8 mouse cellular contexts compared by ENCODE assay signal in genomic region chr8:95202649-95203275, GRCm38 (mm10). TPM values are rescaled to one million over a fixed set of nuclear protein-coding genes. Genes with fewer than 3 reads are reported as not detected.
DNase-seq lines count a peak whose midpoint lies in the region; ATAC-seq and TF ChIP-seq lines count a peak whose summit lies in the region.

TSS of gene Kifc3 (minus strand) at chr8:95202812.

- no peak for ATAC-seq in forebrain, postnatal 0 days
- no peak for ATAC-seq in forebrain, embryonic 11.5 days (replicated peaks; ENCODE audit: low FRiP score)
- no peak for ATAC-seq in kidney, embryonic 14.5 days (ENCODE audit: low FRiP score, low TSS enrichment)
- no peak for ATAC-seq in midbrain, embryonic 13.5 days
- ATAC-seq in granulocyte monocyte progenitor cell, adult 5-6 weeks (replicated peaks; ENCODE audit: poor library complexity, severe bottlenecking): no peak

- no peaks in the 10 kb centered on the region for H3K9me3 ChIP-seq in forebrain, postnatal 0 days (ENCODE audit: low read length)
- H3K9me3 ChIP-seq in forebrain, embryonic 11.5 days (ENCODE audit: control insufficient read depth, low read length): no peaks in the 10 kb centered on the region
- H3K9me3 ChIP-seq in kidney, embryonic 14.5 days (ENCODE audit: control insufficient read depth, low read length): no peaks in the 10 kb centered on the region
- H3K9me3 ChIP-seq in midbrain, embryonic 13.5 days: no peaks in the 10 kb centered on the region; the same call in 1 of the 2 replicates

- no peak within 1 kb of the TSS for H3K9ac ChIP-seq in forebrain, postnatal 0 days
- no peak within 1 kb of the TSS for H3K9ac ChIP-seq in forebrain, embryonic 11.5 days (ENCODE audit: low read length)
- H3K9ac ChIP-seq in kidney, embryonic 14.5 days (ENCODE audit: low read depth, low read length): no peak within 1 kb of the TSS
- no peak within 1 kb of the TSS for H3K9ac ChIP-seq in midbrain, embryonic 13.5 days (replicated peaks)

- no peak within 1 kb of the TSS for H3K4me2 ChIP-seq in forebrain, postnatal 0 days (ENCODE audit: low read depth)
- H3K4me2 ChIP-seq in forebrain, embryonic 11.5 days (ENCODE audit: low read depth, low read length, severe bottlenecking): no peak within 1 kb of the TSS
- H3K4me2 ChIP-seq in kidney, embryonic 14.5 days (replicated peaks; ENCODE audit: low read depth, low read length): no peak within 1 kb of the TSS
- no peak within 1 kb of the TSS for H3K4me2 ChIP-seq in midbrain, embryonic 13.5 days (replicated peaks)

- H3K27ac ChIP-seq in forebrain, postnatal 0 days (ENCODE audit: low read depth, low read length): no peak within 1 kb of the TSS
- H3K27ac ChIP-seq in forebrain, embryonic 11.5 days (ENCODE audit: low read depth, low read length): no peak within 1 kb of the TSS
- no peak within 1 kb of the TSS for H3K27ac ChIP-seq in kidney, embryonic 14.5 days (ENCODE audit: low read depth, low read length)
- no peak within 1 kb of the TSS for H3K27ac ChIP-seq in midbrain, embryonic 13.5 days

- no peak for DNase-seq in forebrain, postnatal 0 days
- DNase-seq in forebrain, embryonic 11.5 days (ENCODE audit: low spot score): no peak
- peak; percentile 46 for DNase-seq in ZHBTc4 (ENCODE audit: low read depth, low spot score)
- peak in 1 of 2 experiments; percentile 14 for DNase-seq in gastrocnemius, postnatal 4 days (ENCODE audit: low spot score in 2 of 2)
- DNase-seq in natural killer cell, adult 2 months (ENCODE audit: low spot score in 2 of 2): no peak

- WGBS in forebrain, postnatal 0 days: 74% methylated on average over 14 of the region's 14 CpGs
- 70% methylated on average over 14 of the region's 14 CpGs for WGBS in forebrain, embryonic 11.5 days
- WGBS in kidney, embryonic 14.5 days: 58% methylated on average over 14 of the region's 14 CpGs
- WGBS in midbrain, embryonic 13.5 days: 76% methylated on average over 14 of the region's 14 CpGs

- H3K4me1 ChIP-seq in forebrain, postnatal 0 days (ENCODE audit: insufficient read depth): no peaks in the 10 kb centered on the region
- H3K4me1 ChIP-seq in forebrain, embryonic 11.5 days (replicated peaks; ENCODE audit: control insufficient read depth, insufficient read depth, low read length): no peaks in the 10 kb centered on the region
- no peaks in the 10 kb centered on the region for H3K4me1 ChIP-seq in kidney, embryonic 14.5 days (ENCODE audit: control insufficient read depth, insufficient read depth, low read length)
- H3K4me1 ChIP-seq in midbrain, embryonic 13.5 days (replicated peaks): peaks cover 8% of the 10 kb centered on the region

- no peaks in the 10 kb centered on the region for H3K27me3 ChIP-seq in forebrain, postnatal 0 days (ENCODE audit: insufficient read depth, low read length)
- no peaks in the 10 kb centered on the region for H3K27me3 ChIP-seq in forebrain, embryonic 11.5 days (ENCODE audit: control insufficient read depth, insufficient read depth, low read length)
- no peaks in the 10 kb centered on the region for H3K27me3 ChIP-seq in kidney, embryonic 14.5 days (ENCODE audit: control insufficient read depth, insufficient read depth, low read length)
- H3K27me3 ChIP-seq in midbrain, embryonic 13.5 days: no peaks in the 10 kb centered on the region

- H3K36me3 ChIP-seq in forebrain, postnatal 0 days (ENCODE audit: insufficient read depth): no peaks in the 10 kb centered on the region
- H3K36me3 ChIP-seq in forebrain, embryonic 11.5 days (ENCODE audit: control insufficient read depth, insufficient read depth, low read length): no peaks in the 10 kb centered on the region
- H3K36me3 ChIP-seq in kidney, embryonic 14.5 days (ENCODE audit: control insufficient read depth, insufficient read depth, low read length): no peaks in the 10 kb centered on the region
- H3K36me3 ChIP-seq in midbrain, embryonic 13.5 days: no peaks in the 10 kb centered on the region

- no peak for TF ChIP-seq CTCF in forebrain, postnatal 0 days (IDR thresholded peaks at IDR 0.05; ENCODE audit: low read depth)

- H3K4me3 ChIP-seq in forebrain, postnatal 0 days (ENCODE audit: low read depth, low read length): no peak within 1 kb of the TSS
- H3K4me3 ChIP-seq in forebrain, embryonic 11.5 days (ENCODE audit: low read depth, low read length): no peak within 1 kb of the TSS
- no peak within 1 kb of the TSS for H3K4me3 ChIP-seq in kidney, embryonic 14.5 days (ENCODE audit: low read length)
- no peak within 1 kb of the TSS for H3K4me3 ChIP-seq in midbrain, embryonic 13.5 days (replicated peaks)

RNA-seq across cellular contexts. Expression of gene Kifc3, which starts in this region (rescaled TPM):
- total RNA-seq in forebrain, postnatal 0 days (2014; rRNA removed): 53.9 and 54.1 TPM in 2 replicates
- 32.7 and 33.2 TPM in 2 replicates for polyA plus RNA-seq in forebrain, postnatal 0 days (2015; fragmentation: Nextera tagmentation; extraction: Ambion mirVana)
- 5.5 and 5.9 TPM in 2 replicates for polyA plus RNA-seq in forebrain, embryonic 11.5 days (2014; fragmentation: Nextera tagmentation; extraction: Ambion mirVana)
- total RNA-seq in gastrocnemius, postnatal 4 days (2021): 10 to 100 TPM; 39.0 to 40.9 TPM
- 13.5 and 19.8 TPM in 2 replicates for polyA plus RNA-seq in kidney, embryonic 14.5 days (2014; fragmentation: Nextera tagmentation; extraction: Ambion mirVana)
- polyA plus RNA-seq in midbrain, embryonic 13.5 days (2015; fragmentation: Nextera tagmentation; extraction: Ambion mirVana): 12.6 and 14.3 TPM in 2 replicates
- total RNA-seq in granulocyte monocyte progenitor cell, adult 5-6 weeks (2014; fragmentation: Nextera tagmentation): 0.26 and 1.1 TPM in 2 replicates
- total RNA-seq in granulocyte monocyte progenitor cell, adult 5-6 weeks (2017): 3.2 and 4.1 TPM in 2 replicates

Comparison
In these comparisons a context has a peak if more than half of its experiments do, and no peak if none do; other contexts are left out.
1. RNA of gene Kifc3 (total RNA-seq): 53.9 to 54.1 TPM in forebrain, postnatal 0 days and 39.0 to 40.9 TPM in gastrocnemius, postnatal 4 days; 0.26 to 4.1 TPM in granulocyte monocyte progenitor cell, adult 5-6 weeks; every median in the first group is over 4 times any median in the second.